Mouse (Mus musculus) ES-E14 (cell line): ENCODE measurements around the gene Pxt1. TPM values are rescaled to one million over a fixed set of nuclear protein-coding genes. Genes with fewer than 3 reads are reported as not detected.

Experiments used
- DNase-seq: peaks from one replicate; pipeline ENCODE4 v3.0.0-alpha.2; 2013; ENCODE audit warnings: low read depth, low spot score
- H3K27ac ChIP-seq: 2 replicates; pipeline ENCODE4 v1.5.1; 2012; ENCODE audit warnings: low read depth, mild to moderate bottlenecking, low read length, moderate library complexity, mixed read lengths; ENCODE audit not compliant: poor library complexity, insufficient read depth, severe bottlenecking
- H3K36me3 ChIP-seq: 2 replicates; pipeline ENCODE4 v1.6.1; 2012; ENCODE audit warnings: mild to moderate bottlenecking, low read length, moderate library complexity, mixed read lengths; ENCODE audit not compliant: control insufficient read depth, poor library complexity, insufficient read depth, severe bottlenecking
- H3K4me1 ChIP-seq, 2 experiments: fragments of 150-350 bp in 1 of 2; sonication (generic) in 1 of 2; 2 replicates each; pipeline ENCODE4 v1.6.1; 2012; ENCODE audit warnings: low read length in 2 of 2, mild to moderate bottlenecking in 1 of 2, mixed read lengths in 1 of 2; ENCODE audit not compliant: control insufficient read depth in 2 of 2, insufficient read depth in 2 of 2, poor library complexity in 1 of 2
- H3K4me3 ChIP-seq, 2 experiments: fragments of 150-350 bp in 1 of 2; sonication (generic) in 1 of 2; 2 replicates each; pipeline ENCODE4 v1.5.1; 2012; ENCODE audit warnings: low read length in 2 of 2, low read depth in 1 of 2, mild to moderate bottlenecking in 1 of 2, mixed read lengths in 1 of 2; ENCODE audit not compliant: insufficient read depth in 1 of 2, poor library complexity in 1 of 2, severe bottlenecking in 1 of 2
- H3K9ac ChIP-seq: 2 replicates; pipeline ENCODE4 v1.6.1; 2012; ENCODE audit warnings: low read depth, mild to moderate bottlenecking, low read length, mixed read lengths; ENCODE audit not compliant: poor library complexity, insufficient read depth, severe bottlenecking
- H3K9me3 ChIP-seq: fragments of 150-350 bp; sonication (generic); 2 replicates; pipeline ENCODE4 v1.6.1; 2012; ENCODE audit warnings: low read depth, mild to moderate bottlenecking, low read length; ENCODE audit not compliant: control insufficient read depth, insufficient read depth
- CHD2 ChIP-seq: IDR thresholded peaks from 2 replicates; pipeline ENCODE4 v1.6.1; 2014; ENCODE audit warnings: mild to moderate bottlenecking, low read depth, low read length, inconsistent platforms
- HCFC1 ChIP-seq: IDR thresholded peaks from 2 replicates; pipeline ENCODE4 v1.6.1; 2012; ENCODE audit warnings: low read length, inconsistent platforms, borderline replicate concordance; ENCODE audit not compliant: insufficient read depth
- MAFK ChIP-seq: IDR thresholded peaks from 2 replicates; pipeline ENCODE4 v1.6.1; 2014; ENCODE audit warnings: mild to moderate bottlenecking, low read depth, low read length, inconsistent platforms; ENCODE audit not compliant: insufficient read depth
- ZC3H11A ChIP-seq: IDR thresholded peaks from 2 replicates; pipeline ENCODE4 v1.6.1; 2012; ENCODE audit warnings: low read depth, mild to moderate bottlenecking, inconsistent platforms, low read length, borderline replicate concordance
- ZNF384 ChIP-seq: IDR thresholded peaks from 2 replicates; pipeline ENCODE4 v1.6.1; 2012; ENCODE audit warnings: low read depth, low read length, inconsistent platforms
- in situ Hi-C, 2 experiments: fragments of 600-800 bp; cut with MboI; formaldehyde crosslinking; loops; one replicate each; pipeline ENCODE4 v1.15.1; 2025; ENCODE audit warnings: low sequenced_read_pairs in 2 of 2, inconsistent platforms in 1 of 2; ENCODE audit not compliant: unreplicated experiment in 2 of 2
- total RNA-seq: library from RNA; depleted of rRNA; stranded (reverse); fragments of 300-350 nt; gene quantifications from 2 replicates; pipeline ENCODE4 v1.2.3, GENCODE M21; 2012

The Pxt1 gene
- total RNA-seq, 1 experiment, result 0.36 TPM

DNA sequence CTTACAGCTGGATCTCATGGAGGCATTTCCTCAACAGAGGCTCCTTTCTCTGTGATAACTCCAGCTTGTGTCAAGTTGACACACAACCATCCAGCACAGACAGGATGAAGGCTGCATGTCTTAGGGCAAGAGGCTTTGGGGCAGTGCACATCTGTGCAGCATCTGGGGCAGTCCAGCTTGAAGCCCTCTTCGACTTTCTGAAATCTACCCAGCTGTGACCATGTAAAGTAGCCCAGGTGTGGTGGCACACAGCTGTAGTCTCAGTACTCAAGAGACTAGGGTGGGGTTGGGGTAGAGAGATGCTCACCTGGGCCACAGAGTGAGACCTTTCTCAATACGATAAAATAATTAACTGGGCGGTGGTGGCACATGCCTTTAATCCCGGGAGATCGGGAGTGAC is 45.8 kb downstream of the Pxt1 start:
- no peak for DNase-seq
- Histone ChIP-seq H3K4me3 (no peak overlapping the region), H3K9ac (no peak overlapping the region), H3K27ac (no peak overlapping the region; the same call in 1 of the 2 replicates), H3K4me1 (peaks cover 9 to 14% of the 10 kb centered on the region in 2 experiments), H3K9me3 (no peaks in the 10 kb centered on the region), H3K36me3 (no peaks in the 10 kb centered on the region)
- in situ Hi-C loops, result no loop called here
- TF ChIP-seq ZC3H11A, result no peak
- no peak for TF ChIP-seq HCFC1
- no peak for TF ChIP-seq ZNF384
- no peak for TF ChIP-seq MAFK
- TF ChIP-seq CHD2, result no peak

DNA sequence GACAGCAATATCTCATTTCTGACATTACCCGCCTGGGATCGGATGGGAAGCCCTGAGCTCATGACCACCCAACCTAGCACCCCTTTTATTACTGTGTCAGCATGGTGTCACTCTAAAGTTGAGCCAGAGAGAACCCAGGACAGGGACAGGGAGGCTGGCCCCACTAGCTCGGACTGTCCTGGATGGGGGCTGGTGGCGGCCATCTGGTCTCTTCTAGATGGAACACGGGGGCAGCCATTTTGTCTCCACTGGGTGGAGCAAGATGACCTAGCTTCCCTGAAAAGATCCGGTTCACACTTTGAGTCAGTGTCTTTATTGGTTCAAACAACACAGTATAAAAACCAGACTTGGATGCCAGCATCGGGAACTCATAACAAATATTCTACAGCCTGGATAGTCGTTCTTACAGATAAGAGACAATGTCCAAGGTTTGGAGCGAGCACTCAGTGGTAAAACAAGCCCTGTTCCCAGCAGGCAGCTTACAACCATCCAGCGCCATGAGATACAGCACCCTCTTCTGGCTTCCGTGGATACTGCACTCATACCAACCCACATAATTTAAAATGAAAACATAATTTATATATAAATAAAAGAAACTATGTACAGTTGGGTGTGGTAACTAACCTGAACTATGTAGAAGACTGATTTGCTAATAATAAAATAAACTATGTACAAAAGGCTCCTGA is 47.4 kb downstream of the Pxt1 start:
- 0 out of 2 replicates have a peak, but pooled peaks cover 2% of the 10 kb centered on the region for H3K9me3 ChIP-seq
- peak overlapping the region; percentile 94 for H3K9ac ChIP-seq
- H3K27ac ChIP-seq, result peak overlapping the region; percentile 92
- peaks cover 7% of the 10 kb centered on the region; the same call in 1 of the 2 replicates for H3K36me3 ChIP-seq
- TF ChIP-seq ZC3H11A, result peak; percentile 15; the same call in 1 of the 2 replicates
- no peak for TF ChIP-seq CHD2
- no peak for TF ChIP-seq ZNF384
- in situ Hi-C loops, result no loop called here
- peaks cover 9 to 14% of the 10 kb centered on the region in 2 experiments for H3K4me1 ChIP-seq
- peak overlapping the region; percentile 75 to 85 for H3K4me3 ChIP-seq
- DNase-seq, result no peak

DNA sequence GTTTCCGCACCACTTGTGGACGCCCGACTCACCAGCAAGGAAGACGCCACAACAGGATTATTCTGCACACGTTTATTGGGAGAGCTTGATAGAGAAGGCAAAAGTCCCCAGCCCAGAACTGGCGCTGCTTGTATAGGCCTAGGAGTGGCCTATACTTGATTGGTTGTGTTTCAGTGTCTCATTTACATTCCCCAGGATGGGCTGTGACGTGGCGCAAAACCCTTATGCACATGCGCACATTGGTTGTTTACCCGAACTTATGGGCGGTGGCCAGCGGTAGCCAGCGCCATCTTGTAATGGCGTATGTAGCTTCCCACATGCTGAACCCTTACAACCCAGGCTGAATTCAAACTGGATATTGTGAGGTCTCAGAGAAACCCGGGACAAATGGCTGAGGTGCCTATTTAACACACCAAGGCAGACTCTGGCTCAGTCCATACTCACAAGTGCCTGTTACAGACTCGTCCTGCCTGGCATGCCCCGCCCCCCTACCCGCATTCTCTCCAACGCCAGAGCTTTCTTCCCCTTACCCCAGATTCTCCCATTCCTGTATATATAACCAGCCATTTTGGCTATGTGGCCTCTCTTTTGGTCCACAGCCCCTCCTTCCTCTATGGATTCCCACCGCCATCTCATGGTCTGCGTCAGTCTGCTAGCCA is 48.3 kb downstream of the Pxt1 start:
- Histone ChIP-seq H3K27ac (peak overlapping the region; percentile 94), H3K36me3 (peaks cover 10% of the 10 kb centered on the region; the same call in 1 of the 2 replicates), H3K4me3 (peak overlapping the region; percentile 75 to 85), H3K4me1 (peaks cover 9 to 13% of the 10 kb centered on the region in 2 experiments), H3K9ac (peak overlapping the region; percentile 94), H3K9me3 (0 out of 2 replicates have a peak, but pooled peaks cover 2% of the 10 kb centered on the region)
- in situ Hi-C loops, result no loop called here
- DNase-seq, result peak; percentile 80
- no peak for TF ChIP-seq HCFC1
- TF ChIP-seq ZC3H11A, result no peak
- TF ChIP-seq ZNF384, result no peak
- no peak for TF ChIP-seq CHD2
- no peak for TF ChIP-seq MAFK

DNA sequence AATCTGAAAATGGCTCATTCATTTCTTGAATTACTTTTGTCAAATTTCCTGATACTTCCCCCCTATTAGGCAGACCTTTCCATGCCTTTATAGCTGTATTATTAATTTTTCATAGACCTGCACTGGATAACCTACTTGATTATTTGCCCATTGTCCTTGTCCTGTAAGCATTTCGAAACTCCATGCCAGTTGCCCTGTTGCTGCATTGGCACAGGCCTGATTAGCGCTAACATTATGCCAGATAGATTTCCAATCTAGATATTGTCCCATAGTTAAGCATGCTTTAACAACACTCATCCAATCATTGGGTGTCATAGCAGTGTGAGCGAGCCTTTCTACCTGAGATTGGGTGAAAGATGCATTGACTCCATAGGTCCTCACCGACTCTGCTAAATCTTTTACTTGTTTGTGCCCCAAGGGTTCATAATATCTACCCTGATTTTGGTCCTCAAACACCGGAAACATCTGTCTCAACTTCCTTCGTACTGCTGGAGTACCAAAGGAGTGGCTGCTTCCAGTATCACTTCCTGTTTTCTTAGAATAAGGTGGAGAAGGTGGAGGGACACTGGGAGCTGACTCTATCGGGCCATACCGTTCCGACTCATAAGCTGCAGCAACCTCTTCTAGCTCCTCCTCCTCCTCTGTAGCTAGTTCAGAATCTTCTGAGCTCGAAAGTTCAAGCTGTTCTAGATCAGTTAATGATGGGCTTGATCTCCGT is 49.4 kb downstream of the Pxt1 start:
- Histone ChIP-seq H3K4me1 (peaks cover 4 to 13% of the 10 kb centered on the region in 2 experiments; a peak in 3 of 4 replicates), H3K27ac (no peak overlapping the region; the same call in 1 of the 2 replicates)
- in situ Hi-C loops, result no loop called here

More for the DNA sequence above, 49.4 kb downstream of the Pxt1 start:
- H3K4me3 ChIP-seq, result peak overlapping the region; percentile 72 to 85
- peaks cover 10% of the 10 kb centered on the region; the same call in 1 of the 2 replicates for H3K36me3 ChIP-seq
- H3K9me3 ChIP-seq, result 0 out of 2 replicates have a peak, but pooled peaks cover 2% of the 10 kb centered on the region
- H3K9ac ChIP-seq, result peak overlapping the region; percentile 7; the same call in 1 of the 2 replicates
- no peak for TF ChIP-seq ZNF384
- no peak for TF ChIP-seq HCFC1
- no peak for TF ChIP-seq MAFK
- TF ChIP-seq CHD2, result no peak
- DNase-seq, result no peak
